Mouse (Mus musculus): ENCODE measurements at regions not wholly inside any gene's neighbourhood (a gene's known extent, or its start where the extent isn't known, plus 50 kb on each side); places are given as distances from the start of the nearest gene placed in this dataset.

DNA sequence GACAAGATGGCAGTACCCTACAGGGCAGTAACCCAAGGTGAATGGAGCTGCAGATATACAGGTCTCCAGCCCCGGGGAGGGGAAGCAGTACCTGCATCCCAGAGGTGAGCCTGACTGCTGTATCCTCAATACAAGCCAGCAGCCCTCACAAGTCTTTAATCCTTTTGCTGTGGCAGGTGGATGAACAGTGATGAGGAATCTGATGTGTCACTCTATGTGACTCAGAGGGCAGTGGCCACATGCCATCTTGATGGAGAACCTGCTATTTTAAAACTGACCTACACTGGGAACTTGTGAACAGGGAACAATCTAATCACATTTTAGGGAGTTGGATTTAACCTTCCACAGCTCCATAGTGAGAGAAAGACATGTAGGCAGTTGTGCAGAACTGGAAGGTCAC is 251.7 kb upstream of the Crbn start:
- Histone ChIP-seq H3K4me1 (ENCODE audit: control insufficient read depth in 2 of 2, insufficient read depth in 2 of 2, low read length in 2 of 2, poor library complexity in 1 of 2) (no peaks in the 10 kb centered on the region), H3K4me3 (ENCODE audit: insufficient read depth in 1 of 2, low read depth in 1 of 2, low read length in 2 of 2, poor library complexity in 1 of 2, severe bottlenecking in 1 of 2) (no peak overlapping the region), H3K36me3 (ENCODE audit: control insufficient read depth, insufficient read depth, low read length, poor library complexity, severe bottlenecking) (no peaks in the 10 kb centered on the region), H3K27ac (ENCODE audit: insufficient read depth, low read depth, low read length, poor library complexity, severe bottlenecking) (0 out of 2 replicates have a peak overlapping the region, but pooled peaks have one; percentile 40), H3K9ac (ENCODE audit: insufficient read depth, low read depth, low read length, poor library complexity, severe bottlenecking) (no peak overlapping the region), H3K9me3 (ENCODE audit: control insufficient read depth, insufficient read depth, low read depth, low read length) (no peaks in the 10 kb centered on the region; the same call in 1 of the 2 replicates)
- no peak for TF ChIP-seq MAFK (IDR thresholded peaks at IDR 0.05; ENCODE audit: insufficient read depth, low read depth, low read length)
- no peak for TF ChIP-seq CHD2 (IDR thresholded peaks at IDR 0.05; ENCODE audit: low read depth, low read length)
- no peak for TF ChIP-seq ZNF384 (IDR thresholded peaks at IDR 0.05; ENCODE audit: low read depth, low read length)
- TF ChIP-seq ZC3H11A (IDR thresholded peaks at IDR 0.05; ENCODE audit: borderline replicate concordance, low read depth, low read length) = no peak
- no peak for TF ChIP-seq HCFC1 (IDR thresholded peaks at IDR 0.05; ENCODE audit: borderline replicate concordance, insufficient read depth, low read length)
- no peak for DNase-seq (ENCODE audit: low read depth, low spot score)
- in situ Hi-C loops (cut with MboI; ENCODE audit: low sequenced_read_pairs in 2 of 2, unreplicated experiment in 2 of 2) = no loop called here

DNA sequence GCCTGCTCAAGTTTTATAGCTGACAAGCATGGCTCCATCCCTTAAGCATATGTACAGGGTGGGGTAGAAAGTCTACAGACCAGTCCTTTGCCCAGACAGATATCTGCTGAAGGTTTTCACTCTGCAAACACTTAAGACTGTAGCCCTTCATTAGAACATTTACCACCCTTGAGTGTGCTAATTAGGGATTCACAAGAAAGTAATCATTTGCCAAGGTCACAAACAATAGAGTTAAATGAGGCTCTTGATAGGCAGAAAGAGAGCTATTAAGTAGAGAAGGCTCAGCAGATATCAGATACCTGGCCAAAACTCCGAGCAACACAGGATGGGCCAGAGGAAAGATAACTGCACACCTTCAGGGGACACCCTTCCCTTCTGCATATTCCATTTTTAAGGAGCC is 252.3 kb upstream of the Crbn start:
- DNase-seq (ENCODE audit: low read depth, low spot score) = no peak
- in situ Hi-C loops (cut with MboI; ENCODE audit: low sequenced_read_pairs in 2 of 2, unreplicated experiment in 2 of 2) = no loop called here
- no peaks in the 10 kb centered on the region for H3K4me1 ChIP-seq (ENCODE audit: control insufficient read depth in 2 of 2, insufficient read depth in 2 of 2, low read length in 2 of 2, poor library complexity in 1 of 2)
- H3K9ac ChIP-seq (ENCODE audit: insufficient read depth, low read depth, low read length, poor library complexity, severe bottlenecking) = no peak overlapping the region
- TF ChIP-seq ZC3H11A (IDR thresholded peaks at IDR 0.05; ENCODE audit: borderline replicate concordance, low read depth, low read length) = no peak
- TF ChIP-seq ZNF384 (IDR thresholded peaks at IDR 0.05; ENCODE audit: low read depth, low read length) = no peak
- TF ChIP-seq CHD2 (IDR thresholded peaks at IDR 0.05; ENCODE audit: low read depth, low read length) = no peak
- TF ChIP-seq MAFK (IDR thresholded peaks at IDR 0.05; ENCODE audit: insufficient read depth, low read depth, low read length) = no peak
- TF ChIP-seq HCFC1 (IDR thresholded peaks at IDR 0.05; ENCODE audit: borderline replicate concordance, insufficient read depth, low read length) = no peak
- H3K4me3 ChIP-seq (ENCODE audit: insufficient read depth in 1 of 2, low read depth in 1 of 2, low read length in 2 of 2, poor library complexity in 1 of 2, severe bottlenecking in 1 of 2) = no peak overlapping the region
- no peak overlapping the region for H3K27ac ChIP-seq (ENCODE audit: insufficient read depth, low read depth, low read length, poor library complexity, severe bottlenecking)
- no peaks in the 10 kb centered on the region for H3K36me3 ChIP-seq (ENCODE audit: control insufficient read depth, insufficient read depth, low read length, poor library complexity, severe bottlenecking)
- no peaks in the 10 kb centered on the region; the same call in 1 of the 2 replicates for H3K9me3 ChIP-seq (ENCODE audit: control insufficient read depth, insufficient read depth, low read depth, low read length)

DNA sequence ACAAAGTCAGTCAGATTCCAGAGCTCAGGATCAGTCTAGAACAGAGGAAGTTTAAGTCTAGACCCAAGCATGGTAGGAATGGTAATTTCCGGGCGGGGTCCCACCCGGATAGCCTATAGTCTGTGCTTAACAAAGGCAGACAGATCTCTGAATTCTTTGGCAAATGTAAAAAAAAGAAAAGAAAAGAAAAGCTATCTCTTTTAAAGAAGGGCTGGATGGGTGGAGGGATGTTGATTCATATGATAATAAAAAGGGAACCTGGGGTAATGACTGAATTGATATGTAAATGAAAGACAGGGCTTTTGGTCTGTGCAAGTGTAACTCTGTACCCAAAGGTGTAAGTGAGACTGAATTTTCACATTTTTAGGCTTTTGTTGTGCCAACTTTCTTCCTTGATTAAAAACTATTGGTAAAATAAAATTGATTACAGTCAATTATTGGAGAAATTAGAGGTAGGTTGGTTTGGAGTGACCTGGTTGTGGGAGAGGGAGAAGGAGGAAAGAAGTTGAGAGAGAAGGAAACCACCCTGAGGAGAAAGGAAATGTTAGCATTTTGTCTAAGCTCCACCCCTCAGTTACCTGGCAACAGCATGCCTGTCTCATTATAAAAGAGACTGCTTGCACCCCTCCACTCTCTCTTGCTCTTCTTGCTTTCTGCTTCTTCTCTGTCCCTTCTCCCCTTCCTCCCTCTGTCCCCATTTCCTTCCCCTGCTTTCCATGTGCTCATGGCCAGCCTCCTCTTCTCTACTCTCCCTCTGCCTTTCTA is 259.3 kb upstream of the Crbn start:
- Histone ChIP-seq H3K36me3 (ENCODE audit: control insufficient read depth, insufficient read depth, low read length, poor library complexity, severe bottlenecking) (no peaks in the 10 kb centered on the region; the same call in 1 of the 2 replicates), H3K4me1 (ENCODE audit: control insufficient read depth in 2 of 2, insufficient read depth in 2 of 2, low read length in 2 of 2, poor library complexity in 1 of 2) (no peaks in the 10 kb centered on the region), H3K9me3 (ENCODE audit: control insufficient read depth, insufficient read depth, low read depth, low read length) (peaks cover 2% of the 10 kb centered on the region; the same call in 1 of the 2 replicates), H3K27ac (ENCODE audit: insufficient read depth, low read depth, low read length, poor library complexity, severe bottlenecking) (peak overlapping the region; percentile 79), H3K4me3 (ENCODE audit: insufficient read depth in 1 of 2, low read depth in 1 of 2, low read length in 2 of 2, poor library complexity in 1 of 2, severe bottlenecking in 1 of 2) (no peak overlapping the region), H3K9ac (ENCODE audit: insufficient read depth, low read depth, low read length, poor library complexity, severe bottlenecking) (no peak overlapping the region)
- DNase-seq (ENCODE audit: low read depth, low spot score) = no peak
- TF ChIP-seq HCFC1 (IDR thresholded peaks at IDR 0.05; ENCODE audit: borderline replicate concordance, insufficient read depth, low read length) = no peak
- TF ChIP-seq ZC3H11A (IDR thresholded peaks at IDR 0.05; ENCODE audit: borderline replicate concordance, low read depth, low read length) = no peak
- no peak for TF ChIP-seq CHD2 (IDR thresholded peaks at IDR 0.05; ENCODE audit: low read depth, low read length)
- no peak for TF ChIP-seq MAFK (IDR thresholded peaks at IDR 0.05; ENCODE audit: insufficient read depth, low read depth, low read length)
- no peak for TF ChIP-seq ZNF384 (IDR thresholded peaks at IDR 0.05; ENCODE audit: low read depth, low read length)
- in situ Hi-C loops (cut with MboI; ENCODE audit: low sequenced_read_pairs in 2 of 2, unreplicated experiment in 2 of 2) = no loop called here

DNA sequence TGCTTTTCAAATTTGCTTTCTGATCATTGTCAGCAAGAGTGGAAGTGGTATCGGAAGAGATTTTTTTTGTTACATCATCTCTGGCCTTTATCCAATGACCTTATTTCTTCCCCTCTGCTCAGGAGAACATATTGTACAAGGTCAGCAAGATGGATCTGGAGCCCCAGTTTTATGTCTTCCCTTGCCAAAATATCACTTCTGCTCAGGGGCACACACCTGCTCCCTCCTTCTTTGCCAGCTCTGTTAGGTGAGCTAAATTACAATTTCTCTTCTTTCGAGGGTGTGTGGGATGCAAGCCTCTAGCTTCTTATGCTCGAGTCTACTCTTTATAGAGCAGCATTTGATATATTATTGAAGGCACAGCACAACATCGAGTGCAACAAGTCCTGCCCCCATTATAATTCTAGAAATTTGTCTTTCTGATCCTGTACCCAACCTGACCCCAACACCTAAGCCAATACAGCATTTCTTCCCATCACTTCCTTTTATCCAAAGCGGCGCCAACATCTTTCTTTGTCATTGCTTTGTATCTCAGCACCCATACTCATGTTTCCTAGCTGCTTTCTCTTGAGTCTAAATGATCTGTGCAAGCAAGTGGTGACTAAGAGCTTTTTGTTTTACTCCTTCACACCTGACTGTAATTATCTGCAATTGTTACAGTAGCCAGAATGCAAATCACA is 263.1 kb upstream of the Crbn start:
- in situ Hi-C loops (cut with MboI; ENCODE audit: low sequenced_read_pairs in 2 of 2, unreplicated experiment in 2 of 2) = no loop called here

More for the DNA sequence above, 263.1 kb upstream of the Crbn start:
- TF ChIP-seq MAFK (IDR thresholded peaks at IDR 0.05; ENCODE audit: insufficient read depth, low read depth, low read length) = no peak
- no peak for TF ChIP-seq CHD2 (IDR thresholded peaks at IDR 0.05; ENCODE audit: low read depth, low read length)
- no peak for TF ChIP-seq ZNF384 (IDR thresholded peaks at IDR 0.05; ENCODE audit: low read depth, low read length)
- no peak for TF ChIP-seq HCFC1 (IDR thresholded peaks at IDR 0.05; ENCODE audit: borderline replicate concordance, insufficient read depth, low read length)
- TF ChIP-seq ZC3H11A (IDR thresholded peaks at IDR 0.05; ENCODE audit: borderline replicate concordance, low read depth, low read length) = no peak
- peaks cover 2% of the 10 kb centered on the region; the same call in 1 of the 2 replicates for H3K9me3 ChIP-seq (ENCODE audit: control insufficient read depth, insufficient read depth, low read depth, low read length)
- no peak overlapping the region for H3K9ac ChIP-seq (ENCODE audit: insufficient read depth, low read depth, low read length, poor library complexity, severe bottlenecking)
- H3K4me1 ChIP-seq (ENCODE audit: control insufficient read depth in 2 of 2, insufficient read depth in 2 of 2, low read length in 2 of 2, poor library complexity in 1 of 2) = no peaks in the 10 kb centered on the region
- H3K36me3 ChIP-seq (ENCODE audit: control insufficient read depth, insufficient read depth, low read length, poor library complexity, severe bottlenecking) = no peaks in the 10 kb centered on the region; the same call in 1 of the 2 replicates
- DNase-seq (ENCODE audit: low read depth, low spot score) = no peak
- H3K27ac ChIP-seq (ENCODE audit: insufficient read depth, low read depth, low read length, poor library complexity, severe bottlenecking) = no peak overlapping the region
- no peak overlapping the region for H3K4me3 ChIP-seq (ENCODE audit: insufficient read depth in 1 of 2, low read depth in 1 of 2, low read length in 2 of 2, poor library complexity in 1 of 2, severe bottlenecking in 1 of 2)
